Mouse (Mus musculus) testis, adult 2 months (tissue): ENCODE results near the gene 0610012G03Rik.

ENCODE experiments used
- CTCF ChIP-seq: fragments of 200-500 bp; IDR thresholded peaks from 2 replicates; pipeline ENCODE4 v1.5.1; 2012; ENCODE audit warnings: low read depth, mild to moderate bottlenecking, inconsistent platforms, low read length, moderate library complexity; ENCODE audit not compliant: control insufficient read depth, insufficient read depth, insufficient replicate concordance
- POLR2A ChIP-seq: fragments of 200-500 bp; IDR thresholded peaks from 2 replicates; pipeline ENCODE4 v1.6.1; 2012; ENCODE audit warnings: low read depth, mild to moderate bottlenecking, inconsistent platforms, low read length, moderate library complexity; ENCODE audit not compliant: control insufficient read depth

GRCm38 (mm10) chr16:31936568-31936967 lies 11.7 kb downstream of the 0610012G03Rik start:
- TF ChIP-seq CTCF: no peak
- no peak for TF ChIP-seq POLR2A
